Mouse (Mus musculus): ENCODE data around the gene Cpe.

Gene Cpe

DNA sequence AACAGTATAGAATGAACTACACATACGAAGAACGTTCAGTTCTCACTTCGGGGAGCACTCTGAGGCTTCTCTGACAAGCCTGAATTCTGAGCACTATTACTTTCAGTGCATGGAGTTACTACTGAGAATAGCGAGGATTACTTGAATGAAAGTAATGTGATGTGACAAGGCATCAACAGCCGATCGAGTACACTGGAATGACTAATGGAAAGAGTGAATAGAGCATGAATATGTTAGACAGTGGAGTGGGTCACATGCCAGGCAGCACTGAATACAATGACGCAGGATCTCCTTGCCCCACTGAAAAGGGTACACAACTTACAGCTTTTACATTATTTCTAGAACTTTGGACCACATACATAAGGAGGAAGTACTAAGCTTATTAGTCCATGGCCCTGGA lies 149.4 kb downstream of the Cpe start:
- no peak for DNase-seq

Measured in thymus, adult 18-20 months (tissue).